Mouse (Mus musculus) myocyte (in vitro differentiated cells): ENCODE data around the gene Olfr812.

Experiments used
- CEBPB ChIP-seq: IDR thresholded peaks from 2 replicates; pipeline ENCODE4 v1.6.1; 2011; ENCODE audit warnings: mild to moderate bottlenecking, moderate library complexity; ENCODE audit not compliant: poor library complexity, insufficient read depth, severe bottlenecking
- E2F4 ChIP-seq: IDR thresholded peaks from one replicate; pipeline ENCODE4 v1.6.1; 2011; ENCODE audit warnings: mild to moderate bottlenecking, control low read depth, moderate library complexity; ENCODE audit not compliant: insufficient read depth
- MAX ChIP-seq: IDR thresholded peaks from one replicate; pipeline ENCODE4 v1.6.1; 2011; ENCODE audit warnings: low read depth, mild to moderate bottlenecking, control low read depth
- MYOD1 ChIP-seq, 3 experiments: IDR thresholded peaks; one replicate each; pipeline ENCODE4 v1.6.1; 2011; ENCODE audit warnings: control low read depth in 2 of 3, low read depth in 2 of 3, mild to moderate bottlenecking in 2 of 3, moderate library complexity in 1 of 3; ENCODE audit not compliant: insufficient read length in 2 of 3, control insufficient read depth in 1 of 3
- MYOG ChIP-seq, 3 experiments: IDR thresholded peaks; one replicate each; pipeline ENCODE4 v1.6.1; 2011; ENCODE audit warnings: control low read depth in 2 of 3, low read depth in 2 of 3, mild to moderate bottlenecking in 2 of 3; ENCODE audit not compliant: insufficient read length in 2 of 3, control insufficient read depth in 1 of 3, insufficient read depth in 1 of 3
- POLR2A ChIP-seq: IDR thresholded peaks from one replicate; pipeline ENCODE4 v1.6.1; 2011; ENCODE audit warnings: low read depth, mild to moderate bottlenecking, control low read depth, moderate library complexity; ENCODE audit not compliant: insufficient read length
- POLR2AphosphoS2 ChIP-seq: IDR thresholded peaks from one replicate; pipeline ENCODE4 v1.6.1; 2011; ENCODE audit warnings: low read depth, control low read depth; ENCODE audit not compliant: insufficient read length
- REST ChIP-seq: IDR thresholded peaks from one replicate; pipeline ENCODE4 v1.6.1; 2011; ENCODE audit warnings: mild to moderate bottlenecking, control low read depth, moderate library complexity; ENCODE audit not compliant: insufficient read depth, insufficient read length
- SRF ChIP-seq: IDR thresholded peaks from one replicate; pipeline ENCODE4 v1.6.1; 2011; ENCODE audit warnings: low read depth; ENCODE audit not compliant: control insufficient read depth, insufficient read length
- TCF12 ChIP-seq: IDR thresholded peaks from one replicate; pipeline ENCODE4 v1.6.1; 2011; ENCODE audit warnings: mild to moderate bottlenecking, control low read depth; ENCODE audit not compliant: poor library complexity, insufficient read depth, severe bottlenecking
- TCF3 ChIP-seq: IDR thresholded peaks from one replicate; pipeline ENCODE4 v1.6.1; 2011; ENCODE audit warnings: low read depth, control low read depth; ENCODE audit not compliant: insufficient read length
- USF1 ChIP-seq: IDR thresholded peaks from one replicate; pipeline ENCODE4 v1.6.1; 2011; ENCODE audit warnings: low read depth, mild to moderate bottlenecking, control low read depth, moderate library complexity

GRCm38 (mm10) chr10:129804296-129804695 lies 41.6 kb downstream of the Olfr812 start, which contains the start of gene Olfr811:
- TF ChIP-seq POLR2A (no peak), POLR2AphosphoS2 (no peak), MYOD1 (IDR thresholded peaks at IDR 0.05; ENCODE audit: control insufficient read depth in 1 of 3, insufficient read length in 2 of 3, low read depth in 2 of 3) (no peak), E2F4 (no peak), CEBPB (no peak), MAX (no peak), USF1 (no peak), REST (no peak), TCF12 (no peak), TCF3 (no peak), MYOG (IDR thresholded peaks at IDR 0.05; ENCODE audit: control insufficient read depth in 1 of 3, insufficient read depth in 1 of 3, insufficient read length in 2 of 3, low read depth in 2 of 3) (no peak), SRF (no peak)
